Mouse (Mus musculus): ENCODE results near the gene Prim1.

Prim1 gene

GRCm38 (mm10) chr10:128015068-128015934 lies at the start of gene Prim1:
Gene Prim1, plus strand, starts transcription at chr10:128015168.
- DNase-seq (ENCODE audit: low read depth, low spot score) = peak; percentile 87

- DNase-seq (ENCODE audit: low read depth, low spot score) = no peak
Observed at GRCm38 (mm10) chr10:127966506-127966905, 48.5 kb upstream of the Prim1 start.

GRCm38 (mm10) chr10:127969820-127970219 lies 45.1 kb upstream of the Prim1 start:
- no peak for DNase-seq (ENCODE audit: low read depth, low spot score)

GRCm38 (mm10) chr10:127970359-127970831 lies 44.6 kb upstream of the Prim1 start:
- no peak for DNase-seq (ENCODE audit: low read depth, low spot score)

- DNase-seq (ENCODE audit: low read depth, low spot score) = no peak
Observed at GRCm38 (mm10) chr10:127971135-127971534, 43.8 kb upstream of the Prim1 start.

- DNase-seq (ENCODE audit: low read depth, low spot score) = no peak
Observed at GRCm38 (mm10) chr10:127974062-127974461, 40.9 kb upstream of the Prim1 start.

GRCm38 (mm10) chr10:127975503-127975902 lies 39.5 kb upstream of the Prim1 start:
- no peak for DNase-seq (ENCODE audit: low read depth, low spot score)

GRCm38 (mm10) chr10:127984650-127985049 lies 30.3 kb upstream of the Prim1 start:
- DNase-seq (ENCODE audit: low read depth, low spot score) = no peak

- no peak for DNase-seq (ENCODE audit: low read depth, low spot score)
Observed at GRCm38 (mm10) chr10:127985601-127986000, 29.4 kb upstream of the Prim1 start.

GRCm38 (mm10) chr10:127996690-127997089 lies 18.3 kb upstream of the Prim1 start:
- no peak for DNase-seq (ENCODE audit: low read depth, low spot score)

- DNase-seq (ENCODE audit: low read depth, low spot score) = peak; percentile 36
Observed at GRCm38 (mm10) chr10:127998260-127998659, 16.7 kb upstream of the Prim1 start.

- DNase-seq (ENCODE audit: low read depth, low spot score) = no peak
Observed at GRCm38 (mm10) chr10:128003281-128003801, 11.6 kb upstream of the Prim1 start.

- DNase-seq (ENCODE audit: low read depth, low spot score) = no peak
Observed at GRCm38 (mm10) chr10:128004918-128005317, 10.1 kb upstream of the Prim1 start.

- no peak for DNase-seq (ENCODE audit: low read depth, low spot score)
Observed at GRCm38 (mm10) chr10:128005479-128005878, 9.5 kb upstream of the Prim1 start.

GRCm38 (mm10) chr10:128007446-128007845 lies 7.5 kb upstream of the Prim1 start, which contains the start of gene Hsd17b6:
Gene Hsd17b6, minus strand, starts transcription at chr10:128007611.
- DNase-seq (ENCODE audit: low read depth, low spot score) = no peak

GRCm38 (mm10) chr10:128008207-128008889 lies 6.6 kb upstream of the Prim1 start:
- DNase-seq (ENCODE audit: low read depth, low spot score) = peak; percentile 85

GRCm38 (mm10) chr10:128009735-128010134 lies 5.2 kb upstream of the Prim1 start:
- no peak for DNase-seq (ENCODE audit: low read depth, low spot score)

- DNase-seq (ENCODE audit: low read depth, low spot score) = no peak
Observed at GRCm38 (mm10) chr10:128022196-128022595, 7.2 kb downstream of the Prim1 start.

- DNase-seq (ENCODE audit: low read depth, low spot score) = no peak
Observed at GRCm38 (mm10) chr10:128023496-128023895, 8.5 kb downstream of the Prim1 start.

- no peak for DNase-seq (ENCODE audit: low read depth, low spot score)
Observed at GRCm38 (mm10) chr10:128029931-128030330, 15.0 kb downstream of the Prim1 start.

- DNase-seq (ENCODE audit: low read depth, low spot score) = no peak
Observed at GRCm38 (mm10) chr10:128030860-128031259, 15.9 kb downstream of the Prim1 start.

- peak; percentile 59 for DNase-seq (ENCODE audit: low read depth, low spot score)
Observed at GRCm38 (mm10) chr10:128036746-128037425, 21.9 kb downstream of the Prim1 start.
